Mouse (Mus musculus) cerebellum, postnatal 36 days (tissue): ENCODE measurements at regions not wholly inside any gene's neighbourhood (a gene's known extent, or its start where the extent isn't known, plus 50 kb on each side); places are given as distances from the start of the nearest gene placed in this dataset.
A peak's percentile ranks its signal among the peaks of the same experiment; 100 is the strongest.

ENCODE experiments used
- DNase-seq, 2 experiments: peaks; one replicate each; pipeline ENCODE4 v3.0.0; 2021 to 2022; ENCODE audit warnings: mixed read lengths in 2 of 2

DNA sequence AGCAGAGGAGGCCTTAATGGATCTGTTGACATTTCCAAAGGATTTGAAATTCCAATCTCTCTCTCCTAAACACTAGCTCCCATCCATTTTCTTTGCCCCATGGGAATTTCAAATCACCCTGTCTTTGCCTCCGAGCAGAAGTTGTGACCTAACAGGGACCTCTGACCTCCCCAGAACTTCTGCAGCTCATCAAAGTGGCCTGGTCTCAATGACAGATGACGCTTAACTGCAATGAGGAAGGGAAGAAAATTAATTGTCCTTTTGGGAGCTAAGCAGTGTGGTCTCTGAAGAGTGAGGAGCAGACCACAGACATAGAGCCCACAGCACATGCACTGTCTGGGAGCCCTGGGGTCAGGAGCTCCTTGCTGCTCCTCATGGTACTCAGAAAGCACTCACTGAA lies 155.3 kb downstream of the Tox3 start:
- DNase-seq: no peak

GRCm38 (mm10) chr8:90182807-90183206 lies 165.3 kb downstream of the Tox3 start:
- DNase-seq: no peak

GRCm38 (mm10) chr8:90176771-90177170 lies 171.4 kb downstream of the Tox3 start:
- no peak for DNase-seq

DNA sequence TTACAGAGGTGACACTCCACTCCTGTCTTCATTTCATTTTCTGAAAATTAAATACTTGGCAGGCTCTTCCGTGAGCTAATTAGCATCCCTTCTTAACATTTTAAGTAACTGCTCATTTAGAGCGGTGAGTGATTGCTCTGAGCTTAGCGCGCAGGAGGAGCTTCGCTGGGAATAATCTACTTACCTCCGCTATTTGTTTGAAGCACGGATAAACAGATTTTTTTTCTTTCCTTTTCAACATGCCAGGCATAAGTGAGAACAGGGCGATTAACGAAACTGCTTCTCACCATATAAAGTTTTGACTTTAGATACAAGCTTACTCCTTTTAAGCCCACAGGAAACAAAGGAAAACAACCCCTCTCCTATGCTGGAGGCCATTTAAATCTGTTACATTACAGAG lies 171.8 kb downstream of the Tox3 start:
- no peak for DNase-seq

GRCm38 (mm10) chr8:90166639-90167038 lies 181.5 kb downstream of the Tox3 start:
- no peak for DNase-seq

- peak; percentile 60 to 70 for DNase-seq
These were observed 196.7 kb downstream of the Tox3 start for GRCm38 (mm10) chr8:90151477-90151876.

DNA sequence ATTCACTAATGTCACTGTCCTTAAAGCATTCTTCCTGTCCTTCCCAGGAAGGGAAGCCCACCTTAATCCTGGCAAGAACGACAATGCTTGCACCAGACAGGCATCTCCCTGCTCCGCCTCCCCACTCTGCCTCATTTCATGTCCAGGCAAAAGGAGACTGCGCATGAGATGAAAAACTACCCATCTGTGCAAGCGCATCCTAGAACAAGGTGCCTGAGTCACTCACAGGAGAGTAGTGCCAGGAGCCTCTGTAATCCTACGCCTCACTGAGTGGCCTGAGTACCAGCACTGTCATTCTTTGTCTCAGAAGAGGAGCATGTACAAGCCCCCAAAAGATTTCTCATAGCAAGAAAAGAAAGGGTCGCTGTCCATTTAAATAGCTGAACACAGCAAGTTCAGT lies 198.2 kb downstream of the Tox3 start:
- peak; percentile 4 to 25 for DNase-seq

DNA sequence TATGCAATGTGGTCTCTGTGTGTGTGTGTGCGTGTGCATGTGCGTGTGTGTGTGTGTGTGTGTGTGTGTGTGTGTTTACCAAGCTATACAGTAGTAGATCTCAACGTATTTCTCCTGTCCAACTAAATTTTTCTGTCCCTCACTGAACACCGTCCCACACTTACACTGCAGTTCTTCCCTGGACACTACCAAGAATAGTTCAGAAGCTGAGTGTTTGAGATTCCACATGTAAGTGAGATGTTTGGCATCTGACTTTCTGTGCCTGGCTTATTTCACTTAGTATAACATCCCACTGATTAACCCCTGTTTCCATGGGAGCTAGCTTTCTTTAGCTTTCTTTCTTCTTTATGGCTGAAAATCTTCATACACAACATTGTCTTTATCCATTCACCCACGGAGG lies 213.5 kb downstream of the Tox3 start:
- DNase-seq: no peak

GRCm38 (mm10) chr8:90130704-90131267 lies 217.4 kb downstream of the Tox3 start:
- DNase-seq: no peak

GRCm38 (mm10) chr8:90125426-90125825 lies 222.7 kb downstream of the Tox3 start:
- DNase-seq: peak in 1 of 2 experiments; percentile 9

GRCm38 (mm10) chr8:90123101-90123500 lies 225.0 kb downstream of the Tox3 start:
- peak in 1 of 2 experiments; percentile 11 for DNase-seq

GRCm38 (mm10) chr8:90121935-90122334 lies 226.2 kb downstream of the Tox3 start:
- DNase-seq: no peak

- no peak for DNase-seq
These were observed 227.1 kb downstream of the Tox3 start for GRCm38 (mm10) chr8:90121017-90121416.

DNA sequence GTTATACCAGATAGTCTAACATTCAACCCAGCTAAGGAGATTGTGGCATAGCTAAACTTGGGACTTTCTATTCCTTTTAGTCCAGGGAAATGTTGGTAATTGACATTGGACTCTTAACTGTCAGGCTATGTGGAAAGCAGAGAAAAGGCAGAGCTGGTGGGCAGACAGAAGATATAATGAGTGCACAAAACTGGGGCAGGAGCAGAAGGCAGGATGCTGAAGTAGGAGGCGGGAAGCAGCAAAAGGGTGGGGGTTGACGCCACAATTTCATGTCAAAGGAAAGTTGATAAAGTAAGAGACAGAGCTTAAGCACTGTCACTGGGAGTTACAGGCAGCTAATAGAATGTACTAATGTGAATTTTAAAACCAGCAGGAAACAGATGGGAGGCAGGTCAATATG lies 232.7 kb downstream of the Tox3 start:
- DNase-seq: no peak

DNA sequence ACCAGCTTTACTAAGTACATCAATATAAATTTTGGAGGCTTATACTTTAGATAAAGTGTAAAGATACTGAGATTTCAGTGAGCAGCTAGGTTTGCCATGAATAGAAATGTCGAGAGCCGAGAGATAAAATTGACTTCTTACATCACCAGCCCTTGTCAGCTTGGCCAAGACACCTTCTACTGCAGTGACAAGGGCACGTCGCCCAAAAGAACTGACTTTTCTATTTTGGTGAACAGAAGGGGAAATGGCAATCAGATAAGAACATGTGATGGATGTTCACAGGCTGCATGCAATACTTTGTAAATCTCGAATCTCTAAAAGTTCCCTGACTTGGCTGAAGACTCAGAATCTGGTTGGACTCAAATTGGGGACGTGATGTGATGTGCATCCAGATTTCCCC lies 247.6 kb downstream of the Tox3 start:
- DNase-seq: no peak

DNA sequence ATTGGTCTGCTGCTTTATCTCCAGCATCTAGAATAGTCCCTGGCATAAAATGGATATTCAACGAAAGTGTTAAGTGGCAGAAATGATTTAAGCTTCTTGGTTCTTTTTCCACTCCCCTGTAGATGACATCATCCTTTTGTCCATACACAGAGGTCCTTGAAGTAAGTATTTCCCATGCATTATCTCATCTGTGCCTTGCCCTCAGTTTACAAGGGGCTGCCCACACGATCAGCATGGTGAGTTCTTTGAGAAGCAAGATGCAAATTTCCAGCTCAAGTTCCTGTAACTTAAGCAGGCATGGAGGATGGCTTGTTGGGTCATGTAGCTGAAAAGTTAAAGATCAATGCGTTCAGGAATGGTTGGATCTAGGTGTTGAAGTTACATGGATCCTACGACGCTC lies 265.5 kb downstream of the Tox3 start:
- no peak for DNase-seq

DNA sequence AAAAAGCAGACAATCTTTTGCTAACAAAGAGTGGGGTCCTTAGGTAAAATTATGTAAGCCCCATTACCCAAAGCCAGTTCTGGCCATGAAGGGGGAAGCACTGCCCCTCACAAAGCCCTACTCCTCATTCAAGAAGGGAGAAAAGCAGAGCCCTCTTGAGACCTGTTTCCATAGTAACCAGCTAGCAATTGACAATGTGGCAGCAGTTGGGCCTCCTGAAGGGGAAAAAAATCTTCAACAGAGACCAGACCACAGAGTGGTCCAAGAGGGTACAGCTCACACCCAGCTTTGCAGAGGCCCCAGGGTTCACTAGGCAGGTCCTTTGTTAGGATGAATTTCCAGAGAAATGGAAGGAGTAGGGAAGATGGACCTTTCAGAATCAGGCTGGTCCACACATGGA lies 271.8 kb downstream of the Tox3 start:
- DNase-seq: no peak

- DNase-seq: no peak
These were observed 272.3 kb downstream of the Tox3 start for GRCm38 (mm10) chr8:90075796-90076195.

- DNase-seq: no peak
These were observed 278.1 kb downstream of the Tox3 start for GRCm38 (mm10) chr8:90070006-90070405.

GRCm38 (mm10) chr8:90069411-90069993 lies 278.6 kb downstream of the Tox3 start:
- no peak for DNase-seq

DNA sequence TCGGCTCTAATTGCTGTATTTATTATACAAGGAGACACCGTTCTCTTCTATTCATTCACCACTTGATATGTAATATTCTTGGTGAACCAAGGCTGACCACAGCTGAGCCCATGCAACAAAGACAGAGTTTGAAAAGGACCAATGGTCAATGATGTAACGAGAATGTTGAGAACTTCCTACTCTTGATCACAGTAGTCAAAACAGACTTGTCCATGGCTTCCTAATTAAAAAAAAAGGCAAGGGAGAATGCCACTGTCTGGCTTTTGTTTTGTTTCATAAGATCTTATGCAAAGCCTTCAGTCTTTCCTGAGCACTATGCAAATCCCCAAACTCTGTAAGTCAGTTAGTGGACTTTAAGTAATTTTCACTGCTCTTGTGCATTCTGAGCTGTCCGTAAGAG lies 279.7 kb downstream of the Tox3 start:
- no peak for DNase-seq

- no peak for DNase-seq
These were observed 283.8 kb downstream of the Tox3 start for GRCm38 (mm10) chr8:90064381-90064780.

- DNase-seq: no peak
These were observed 284.9 kb downstream of the Tox3 start for GRCm38 (mm10) chr8:90063291-90063690.

GRCm38 (mm10) chr8:90058631-90059166 lies 289.4 kb downstream of the Tox3 start:
- no peak for DNase-seq

DNA sequence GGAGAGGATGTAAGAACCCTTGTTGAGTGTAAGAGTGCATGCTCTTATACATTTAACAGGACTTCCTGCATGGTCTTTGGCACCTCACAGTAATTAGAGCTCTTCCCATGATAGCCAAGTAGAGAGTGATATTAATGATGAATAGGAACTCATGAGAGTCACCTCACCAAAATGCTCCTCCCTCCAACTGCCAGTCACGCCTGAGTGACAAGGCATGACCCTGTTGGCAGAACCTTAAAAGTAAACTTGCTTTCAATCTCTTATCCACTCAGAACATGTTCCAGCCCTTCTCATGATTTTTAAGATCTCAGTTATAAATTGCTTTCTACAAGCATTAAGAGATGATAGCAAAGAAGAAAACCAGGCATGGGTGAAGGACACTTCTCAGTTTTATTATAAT lies 291.8 kb downstream of the Tox3 start:
- DNase-seq: no peak
